Mouse (Mus musculus) left cerebral cortex, postnatal 25 days (tissue): ENCODE data around the gene Mrpl14. TPM values are rescaled to one million over a fixed set of nuclear protein-coding genes. Genes with fewer than 3 reads are reported as not detected.

Source experiments
- DNase-seq, 2 experiments: peaks; one replicate each; pipeline ENCODE4 v3.0.0; 2022; ENCODE audit warnings: low spot score in 2 of 2, mixed read lengths in 1 of 2
- intact Hi-C: fragments of 180-260 bp; cut with DNase I; formaldehyde crosslinking; loops from one replicate; pipeline ENCODE4 v1.15.1; 2025
- total RNA-seq, 2 experiments: library from RNA; stranded (reverse); gene quantifications; 2 replicates each; pipeline ENCODE4 v1.2.3; 2021

Mrpl14 gene
- total RNA-seq, 2 experiments from 2014 or later: 39.5 to 41.2 TPM

DNA sequence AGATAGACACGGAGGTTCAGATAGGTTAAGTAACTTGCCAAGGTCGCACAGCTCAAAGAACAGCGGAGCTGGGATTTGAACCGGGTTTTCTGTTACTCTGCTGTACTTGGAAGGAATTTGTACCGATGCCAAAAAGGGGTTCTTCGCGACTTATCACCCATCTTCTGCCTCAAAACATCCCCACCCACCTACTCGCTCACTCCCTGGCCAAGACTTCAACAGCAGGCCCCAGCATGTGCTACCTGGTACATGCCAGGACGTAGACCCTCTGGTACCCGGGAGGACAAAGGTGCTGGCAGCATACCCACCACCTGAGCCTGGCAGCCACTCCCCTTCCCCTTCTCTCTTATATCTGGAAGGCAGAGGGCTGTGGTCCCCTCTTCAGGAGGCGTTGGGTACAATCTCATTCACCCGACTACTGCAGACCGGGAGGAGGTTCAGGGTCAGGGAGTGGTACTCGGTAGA is 1.4 kb upstream of the Mrpl14 start:
- DNase-seq: no peak
- intact Hi-C loops: loop anchor here (5.0 kb wide), 1 partner anchor 348 kb away; the partner anchor contains the start of gene Vegfa

DNA sequence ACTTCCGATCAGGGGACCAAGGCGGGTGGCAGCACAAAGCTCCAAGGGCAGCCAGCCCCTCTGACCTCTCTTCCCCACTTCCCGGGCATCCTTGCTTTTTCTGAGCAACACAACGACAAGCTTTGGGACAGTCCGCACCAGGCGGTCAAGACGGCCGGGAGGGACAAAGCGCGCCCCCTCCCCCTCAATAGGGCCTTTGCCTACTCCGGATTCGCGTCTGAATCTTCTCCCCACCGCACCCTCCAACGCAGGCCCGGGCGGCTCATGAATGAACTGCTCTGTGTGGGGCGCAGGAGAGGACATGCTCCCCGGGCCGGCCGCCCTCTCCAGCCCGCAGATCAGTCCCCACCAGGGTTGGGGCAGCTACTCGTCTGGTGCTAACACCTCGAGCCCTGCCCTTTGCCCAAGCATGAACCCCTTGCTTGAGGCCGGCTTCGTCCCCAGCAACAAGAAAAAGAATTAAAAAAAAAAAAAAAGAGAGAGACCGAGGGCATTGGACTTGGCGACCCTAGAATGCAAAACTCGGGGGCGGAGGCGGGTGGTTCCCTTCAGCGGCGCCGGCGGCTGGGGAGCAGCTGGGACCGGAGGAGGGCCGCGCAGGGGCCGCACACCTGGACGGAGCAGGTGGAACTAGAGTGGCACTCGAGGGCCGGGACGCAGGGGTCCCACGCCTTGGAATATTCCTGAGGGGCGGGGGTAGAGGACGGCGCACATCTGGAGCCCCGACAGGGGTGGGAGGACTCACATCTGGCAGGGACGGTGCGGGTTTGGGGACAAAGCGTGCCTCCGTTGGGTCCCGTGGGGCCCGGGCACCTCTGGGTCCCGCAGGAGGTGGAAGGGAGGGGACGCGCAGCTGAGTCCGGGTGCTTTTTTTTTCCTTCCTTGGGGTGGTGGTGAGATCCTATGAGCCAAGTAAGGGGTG is 690 bp upstream of the Mrpl14 start:
- intact Hi-C loops: no loop called here
- DNase-seq: peak; percentile 48 to 57

DNA sequence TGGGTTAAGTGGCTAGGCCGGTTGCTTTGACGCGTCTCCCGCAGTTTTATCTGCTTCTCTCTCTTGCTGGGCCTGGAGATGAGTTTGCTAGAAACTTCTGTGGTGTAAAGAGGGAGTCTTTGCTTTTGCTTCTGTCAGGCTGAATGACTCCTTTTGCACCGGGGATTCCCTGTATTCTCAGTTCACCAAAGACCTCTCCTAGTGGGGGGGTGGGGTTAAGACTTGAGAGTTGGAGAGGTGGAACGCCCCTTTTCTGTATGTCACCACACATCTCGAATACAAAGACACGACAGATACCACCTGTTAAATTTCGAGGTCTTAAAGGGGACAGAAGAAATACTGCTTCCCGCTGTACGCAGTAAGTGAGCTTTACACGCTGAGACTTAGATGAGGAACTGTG is 594 bp downstream of the Mrpl14 start, which contains the start of gene Tmem63b:
Tmem63b (minus strand) TSS at position 190 of the 400 bp plus-strand sequence.
- intact Hi-C loops: no loop called here
- DNase-seq: no peak

DNA sequence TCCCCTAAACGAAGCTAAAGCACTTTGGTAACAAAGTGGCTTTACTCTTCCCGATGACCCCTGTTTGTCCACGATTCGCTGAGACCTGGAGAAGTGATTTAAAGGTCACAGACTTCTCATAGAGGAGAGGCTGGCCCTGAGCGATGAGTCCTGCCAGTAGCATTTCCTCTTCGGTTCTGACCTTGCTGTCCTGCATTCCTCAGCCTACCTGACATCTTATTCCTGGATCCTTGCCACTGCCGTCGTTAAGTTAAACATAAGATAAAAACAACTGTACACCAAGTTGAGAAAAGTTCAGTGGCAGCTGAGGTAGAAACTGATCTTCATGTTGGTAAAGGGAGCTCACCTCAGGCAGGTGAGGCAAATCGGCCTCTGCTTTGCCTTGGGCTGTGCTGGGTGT is 3.0 kb downstream of the Mrpl14 start:
- intact Hi-C loops: no loop called here
- no peak for DNase-seq

DNA sequence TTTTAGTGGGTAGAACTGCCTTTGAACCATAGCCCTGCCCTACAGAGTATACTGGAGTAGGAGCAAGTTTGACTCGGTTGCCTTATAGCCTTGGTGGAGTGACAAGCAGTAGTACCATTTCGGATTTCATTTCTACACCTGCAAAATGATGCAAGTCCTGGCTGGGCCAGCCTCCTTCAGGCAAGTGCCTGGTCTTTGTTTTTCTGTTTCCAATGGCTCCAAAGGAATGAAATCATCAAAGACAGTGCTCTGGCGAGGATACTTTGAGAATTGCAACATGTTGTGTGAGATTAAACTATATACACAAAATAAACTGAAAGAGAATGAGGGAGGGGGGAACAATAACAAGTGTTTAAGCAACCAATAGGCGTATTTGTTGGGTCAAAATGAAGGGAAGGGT is 3.9 kb downstream of the Mrpl14 start:
- no peak for DNase-seq

DNA sequence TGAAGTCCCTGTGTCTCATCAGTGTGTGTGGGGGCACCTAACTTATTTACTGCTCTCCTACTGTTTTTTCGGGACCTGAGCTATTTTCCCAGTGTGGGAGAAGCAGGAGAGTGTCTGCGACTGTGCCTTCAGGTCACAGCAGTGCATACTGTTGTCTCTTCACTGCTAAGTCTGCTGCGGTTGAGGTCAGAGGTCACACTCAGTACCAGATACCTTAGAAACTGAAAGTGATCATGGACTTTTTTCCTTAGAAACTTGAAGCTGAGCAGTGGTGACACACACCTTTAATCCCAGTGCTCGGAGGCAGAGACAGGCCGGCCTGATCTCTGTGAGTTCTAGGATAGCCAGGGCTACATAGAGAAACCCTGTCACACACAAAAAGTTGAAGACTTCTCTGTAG is 6.0 kb downstream of the Mrpl14 start:
- intact Hi-C loops: no loop called here
- DNase-seq: no peak

More for the DNA sequence above, 3.9 kb downstream of the Mrpl14 start:
- intact Hi-C loops: no loop called here

DNA sequence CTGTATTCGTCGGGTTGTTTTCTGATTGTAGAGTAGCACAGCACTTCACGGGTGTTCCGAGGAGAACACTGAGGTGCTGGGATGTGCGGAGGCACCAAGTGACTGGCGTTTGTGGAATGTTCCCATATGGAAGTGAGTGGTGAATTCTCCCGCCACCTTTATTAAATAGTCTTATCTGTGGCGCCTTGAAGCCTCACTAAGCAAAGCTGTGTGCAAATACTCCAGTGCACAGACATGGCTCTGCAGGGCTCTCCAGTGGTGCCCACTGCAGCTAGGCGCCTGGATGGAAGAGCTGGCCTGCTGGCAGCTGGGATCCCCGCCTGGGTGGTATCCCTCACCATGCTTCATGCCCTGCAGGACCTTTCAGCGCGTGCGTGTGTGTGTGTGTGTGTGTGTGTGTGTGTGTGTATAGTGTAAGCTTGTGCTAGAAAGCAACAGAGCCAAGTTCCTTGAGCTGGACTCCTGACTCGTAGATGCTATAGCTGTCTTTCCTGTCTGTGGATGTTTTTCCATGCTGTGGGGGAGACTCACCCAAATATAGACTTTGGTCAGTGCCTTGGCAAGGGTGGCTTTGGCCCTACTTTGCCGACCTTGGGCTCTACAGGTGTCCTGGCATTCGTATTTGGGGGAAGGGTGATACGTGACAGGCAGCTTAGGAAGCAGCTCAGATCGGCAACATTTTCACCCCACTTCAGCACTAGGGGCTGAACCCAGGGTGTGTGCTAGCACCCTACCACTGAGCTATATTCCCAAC is 7.9 kb downstream of the Mrpl14 start:
- intact Hi-C loops: no loop called here
- DNase-seq: no peak

DNA sequence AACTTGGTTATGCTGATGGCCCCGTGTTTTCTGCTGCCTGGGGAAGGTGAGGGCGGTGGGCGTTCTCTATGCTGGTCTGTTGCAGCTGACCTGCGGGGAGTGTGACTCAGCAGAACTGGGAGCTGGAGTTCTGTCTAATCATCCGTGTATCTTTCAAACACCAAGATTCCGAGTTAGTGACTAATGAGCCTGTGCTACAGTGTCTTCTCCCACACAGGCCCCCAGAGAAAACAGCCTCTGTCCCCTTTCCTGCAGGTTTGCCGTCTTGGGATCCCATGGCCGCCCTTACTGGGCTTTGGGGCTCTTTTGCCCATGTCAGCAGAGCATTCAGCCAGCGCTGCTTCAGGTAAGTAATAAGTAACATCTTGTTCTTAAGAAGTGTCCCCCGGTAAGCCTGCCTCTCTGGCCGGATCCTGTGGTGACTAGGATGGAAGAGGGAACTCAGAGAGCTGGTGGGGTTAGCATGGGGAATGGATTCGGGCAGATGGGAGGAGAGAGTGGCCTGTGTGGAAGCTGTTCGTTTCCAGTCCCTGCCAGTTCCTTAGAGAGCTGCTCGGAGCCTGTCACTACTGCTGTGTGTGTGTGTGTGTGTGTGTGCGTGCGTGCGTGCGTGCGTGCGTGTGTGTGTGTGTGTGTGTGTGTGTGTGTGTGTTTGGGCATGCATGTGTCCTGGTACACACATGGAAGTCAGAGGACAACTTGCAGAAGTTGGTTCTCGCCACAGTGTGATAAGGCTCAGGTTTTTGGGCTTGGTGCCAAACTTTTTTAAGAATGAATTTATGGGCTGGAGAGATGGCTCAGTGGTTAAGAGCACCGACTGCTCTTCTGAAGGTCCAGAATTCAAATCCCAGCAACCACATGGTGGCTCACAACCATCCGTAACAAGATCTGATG is 9.4 kb downstream of the Mrpl14 start:
- DNase-seq: no peak
- intact Hi-C loops: no loop called here

DNA sequence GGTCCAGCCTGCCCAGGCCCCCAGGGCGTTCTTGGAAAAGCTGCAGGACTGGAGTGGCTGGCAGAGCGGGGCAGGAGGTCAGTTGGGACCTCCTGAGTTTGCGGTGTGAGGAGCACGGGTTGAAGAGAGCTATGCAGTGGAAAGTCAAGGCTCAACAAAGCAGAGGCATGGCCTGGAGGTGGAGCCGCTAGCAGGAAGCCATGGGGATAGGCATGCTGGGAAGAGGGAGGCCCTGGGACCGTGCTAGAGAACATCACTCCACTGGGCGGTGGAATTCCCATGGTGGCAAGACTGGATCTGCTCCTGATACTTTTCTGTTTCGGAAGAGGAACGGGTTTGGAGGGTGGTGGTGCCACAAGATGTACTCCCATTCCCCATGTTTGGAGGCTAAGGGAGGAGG is 10.9 kb downstream of the Mrpl14 start:
- intact Hi-C loops: no loop called here

DNA sequence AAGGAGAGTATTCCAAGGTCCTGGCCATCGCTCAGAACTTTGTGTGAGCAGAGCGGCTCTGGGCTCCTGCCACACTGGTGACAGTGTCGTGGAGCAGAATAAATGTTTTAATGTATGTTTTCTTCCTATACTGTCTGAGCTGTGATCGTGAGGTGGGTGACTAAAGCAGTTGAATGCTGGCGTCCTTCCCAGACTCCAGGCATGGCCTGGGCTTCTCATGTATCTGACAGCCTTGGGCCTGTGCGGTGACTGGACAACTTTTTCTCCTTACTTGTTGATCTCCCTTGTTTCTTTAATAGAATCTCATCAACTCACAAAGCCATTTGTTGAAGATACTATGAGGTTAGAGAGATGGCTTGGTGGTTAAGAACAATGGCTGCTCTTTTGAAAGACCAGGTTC is 12.2 kb downstream of the Mrpl14 start:
- intact Hi-C loops: no loop called here
- DNase-seq: no peak

More for the DNA sequence above, 10.9 kb downstream of the Mrpl14 start:
- DNase-seq: no peak

DNA sequence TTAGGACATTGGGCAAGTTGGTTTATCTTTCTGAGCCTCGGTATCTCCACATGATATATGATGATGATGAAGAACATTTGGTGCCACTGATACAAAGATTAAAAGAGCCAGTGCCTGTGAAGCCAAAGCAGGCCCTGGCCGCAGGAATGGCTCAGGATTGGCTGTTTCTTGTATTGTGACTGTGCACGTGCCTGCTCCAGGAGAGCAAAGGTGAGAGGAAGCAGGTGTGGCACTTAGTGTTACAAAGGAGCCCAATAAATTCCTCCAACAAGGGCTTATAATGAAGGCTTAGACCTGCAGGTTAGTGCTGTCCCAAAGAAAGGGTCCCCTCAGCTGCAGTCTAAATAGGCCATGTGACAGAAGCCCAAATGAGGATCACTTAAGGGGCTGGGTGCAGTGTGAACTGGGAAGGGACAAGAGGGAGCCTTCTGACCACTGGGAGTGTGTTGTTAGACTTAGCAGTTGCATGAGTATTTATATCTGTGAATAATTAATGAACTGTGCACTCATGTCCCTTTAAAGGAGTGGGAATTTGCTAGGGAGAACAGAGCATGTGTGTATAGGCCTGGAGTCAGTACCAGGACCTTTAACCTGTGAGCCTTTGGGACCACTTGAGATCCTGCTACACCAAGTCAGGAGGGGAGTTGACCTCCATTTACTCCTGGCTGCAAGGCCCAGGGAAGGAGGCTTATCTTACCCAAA is 13.1 kb downstream of the Mrpl14 start:
- no peak for DNase-seq
- intact Hi-C loops: no loop called here

DNA sequence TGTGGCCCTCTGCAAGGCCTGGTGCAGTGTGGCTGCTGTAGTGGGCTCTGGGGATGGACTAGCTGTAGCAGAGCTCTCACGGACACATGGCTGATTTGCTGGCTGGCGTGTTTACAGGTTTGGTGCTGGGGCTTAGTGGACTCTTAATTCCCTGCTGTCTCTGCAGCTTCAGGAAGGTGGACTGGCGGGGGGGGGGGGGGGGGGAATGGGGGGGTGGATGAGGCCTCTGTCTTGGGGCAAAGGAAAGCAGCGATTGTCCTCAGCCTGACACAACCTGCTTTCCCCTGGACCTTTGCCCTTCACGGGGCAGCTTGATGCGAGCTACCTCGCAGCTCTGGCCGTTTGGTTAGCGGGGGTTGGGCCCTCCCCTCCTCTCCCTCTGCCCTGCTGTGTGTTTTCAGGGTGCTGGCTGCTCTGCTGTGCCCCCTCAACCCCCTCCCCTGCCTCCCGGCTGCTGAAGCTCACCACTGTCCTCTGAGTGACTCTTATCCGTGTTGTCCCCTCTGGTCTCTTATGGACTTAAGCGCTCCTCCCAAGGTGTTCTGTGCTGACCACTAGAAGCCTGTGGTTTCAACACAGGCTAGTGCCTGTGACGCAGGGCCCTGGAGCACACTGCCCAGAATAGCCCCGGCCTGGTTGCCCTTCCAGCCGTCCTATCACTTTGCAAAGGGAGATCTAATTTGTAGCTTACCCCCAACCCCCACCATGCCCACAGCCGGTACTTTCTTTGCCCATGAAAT is 14.5 kb downstream of the Mrpl14 start:
- intact Hi-C loops: no loop called here

DNA sequence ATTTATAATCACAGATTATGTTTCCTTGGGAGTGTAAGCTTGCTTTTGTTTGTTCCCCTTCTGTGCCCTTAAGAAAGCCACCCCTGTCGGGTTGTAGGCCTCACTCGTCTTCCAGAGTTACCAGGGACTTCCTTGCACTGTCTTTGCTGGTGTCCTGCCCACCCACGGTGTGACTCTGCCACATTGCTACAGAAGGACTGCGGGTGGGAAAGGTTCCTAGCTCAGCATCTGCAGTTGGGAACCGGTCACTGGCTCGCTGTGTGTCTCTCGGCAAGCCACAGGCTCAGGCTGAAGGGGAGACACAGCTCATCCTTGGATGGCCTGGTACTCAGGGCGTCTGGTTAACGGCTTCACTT is 15.1 kb downstream of the Mrpl14 start:
- DNase-seq: no peak
- intact Hi-C loops: no loop called here

More for the DNA sequence above, 14.5 kb downstream of the Mrpl14 start:
- no peak for DNase-seq

DNA sequence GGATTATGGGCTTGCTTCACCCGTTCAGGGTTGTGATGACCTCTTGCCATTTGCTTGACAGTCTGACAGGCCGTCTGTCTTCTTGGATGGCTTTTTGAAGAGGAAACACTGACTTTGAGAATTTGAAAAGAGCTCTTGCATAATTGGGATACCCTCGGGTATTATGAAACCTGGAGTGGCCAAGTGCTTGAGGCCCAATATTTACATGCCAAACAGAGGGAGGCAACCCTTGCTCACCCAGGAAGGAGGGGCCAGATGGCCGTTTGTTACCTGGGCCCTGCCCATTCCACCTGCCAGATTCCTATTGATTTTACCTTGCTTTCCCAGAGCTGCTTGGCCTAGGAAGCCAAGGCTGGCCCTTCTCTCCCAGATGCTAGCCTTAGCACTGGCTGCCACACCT is 16.1 kb downstream of the Mrpl14 start:
- intact Hi-C loops: no loop called here
- DNase-seq: no peak

DNA sequence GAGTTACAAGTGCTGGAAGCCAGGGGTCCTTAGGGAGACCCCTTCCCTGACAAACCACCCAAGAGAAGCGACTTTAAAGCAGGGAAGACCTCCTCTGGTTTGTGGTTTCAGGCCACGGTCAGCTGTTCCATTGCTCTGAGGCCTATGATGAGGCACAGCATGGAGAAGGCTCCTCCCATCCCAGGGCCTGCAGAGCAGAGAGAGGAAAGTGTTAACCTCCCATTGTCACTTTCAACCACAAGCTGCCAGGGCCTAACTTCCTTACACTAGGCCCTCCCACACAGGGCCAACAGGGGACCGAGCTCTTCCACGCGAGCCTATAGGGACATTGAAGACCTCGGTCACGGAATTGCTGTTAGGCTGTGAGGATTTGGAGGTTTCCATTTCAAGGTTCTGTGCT is 17.1 kb downstream of the Mrpl14 start:
- intact Hi-C loops: no loop called here
- DNase-seq: no peak

DNA sequence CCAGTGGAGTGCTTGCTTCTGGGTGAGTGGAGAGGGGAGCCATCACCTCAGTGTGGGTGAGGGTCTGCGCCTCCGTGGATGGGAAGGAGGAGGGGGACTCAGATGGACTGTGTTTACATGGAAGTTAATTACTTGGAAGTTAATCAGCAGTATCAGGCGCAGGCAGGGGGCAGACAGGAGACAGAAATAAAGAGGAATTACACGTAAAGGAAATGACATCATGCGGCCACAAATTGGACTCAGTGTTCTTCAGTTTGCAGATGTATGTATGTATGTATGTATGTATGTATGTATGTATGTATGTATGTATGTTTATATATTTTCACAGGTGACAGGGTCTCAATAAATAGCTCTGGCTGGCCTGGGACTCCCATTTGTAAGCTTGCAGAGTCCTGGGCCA is 20.7 kb downstream of the Mrpl14 start:
- DNase-seq: no peak
- intact Hi-C loops: no loop called here

DNA sequence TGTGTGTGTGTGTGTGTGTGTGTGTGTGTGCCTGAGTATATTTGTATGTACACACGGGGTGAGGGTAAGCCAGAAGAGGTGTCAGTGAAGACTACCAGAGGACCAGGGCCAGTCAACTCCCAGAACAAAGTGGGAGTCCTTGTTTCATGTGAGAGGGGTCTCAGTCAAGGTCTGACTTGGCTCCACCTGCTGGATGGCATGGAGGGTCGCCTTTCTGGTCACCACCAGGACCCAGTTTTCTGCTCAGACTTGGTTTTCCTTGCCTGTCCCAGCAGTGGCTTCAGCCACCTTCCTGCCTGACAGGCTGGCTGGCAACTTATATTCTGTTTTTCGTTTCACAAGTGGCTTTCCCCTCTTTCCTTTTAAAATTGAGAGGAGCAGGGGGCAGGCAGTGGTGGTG is 21.3 kb downstream of the Mrpl14 start:
- intact Hi-C loops: no loop called here
- DNase-seq: no peak

DNA sequence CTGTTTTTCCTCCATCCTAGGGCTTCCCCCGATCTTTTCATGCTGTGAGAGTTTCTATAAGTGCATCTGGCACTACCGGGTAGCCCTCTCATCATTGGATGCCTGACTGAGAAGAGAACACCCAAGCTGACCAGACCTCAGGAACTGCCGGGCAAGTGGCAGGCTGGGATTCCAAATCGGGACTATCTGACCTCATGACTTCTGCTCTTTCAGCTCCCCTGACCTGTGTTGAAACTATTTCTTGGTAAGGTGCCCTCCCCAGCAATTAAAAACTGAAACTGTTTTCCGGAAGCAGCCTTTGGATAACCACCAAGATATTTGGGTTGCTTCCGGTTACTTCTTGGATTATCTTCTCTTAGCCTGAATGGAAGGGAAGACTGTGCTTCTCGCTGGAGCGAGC is 22.1 kb downstream of the Mrpl14 start:
- DNase-seq: no peak
- intact Hi-C loops: no loop called here

DNA sequence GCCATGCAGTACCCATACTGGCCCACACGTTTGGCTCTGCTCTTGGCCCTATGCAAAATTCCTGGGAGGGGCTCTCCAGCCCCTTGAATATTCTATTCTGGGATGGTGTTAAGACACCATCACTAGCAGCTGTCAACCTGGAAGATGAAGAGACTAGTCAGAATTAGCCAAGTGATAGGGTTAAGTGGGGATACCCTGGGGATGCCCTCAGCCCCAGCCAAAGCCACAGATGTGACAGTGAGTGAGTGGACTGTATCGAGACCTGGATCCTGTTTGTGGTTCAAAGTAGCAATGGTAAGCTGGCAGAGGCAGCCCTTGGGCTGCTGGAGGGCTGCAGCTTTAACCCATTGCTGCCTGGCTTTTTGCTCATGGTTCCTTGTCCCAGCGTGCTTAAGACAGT is 23.7 kb downstream of the Mrpl14 start:
- DNase-seq: no peak
- intact Hi-C loops: no loop called here
